Mouse (Mus musculus) G1E (cell line): Measurements from ENCODE around the gene Tob2.

Experiments used
- CTCF ChIP-seq: IDR thresholded peaks from 2 replicates; pipeline ENCODE4 v1.5.1; 2012; ENCODE audit warnings: low read depth, low read length, inconsistent platforms, mixed read lengths
- GATA1 ChIP-seq: IDR thresholded peaks from 2 replicates; pipeline ENCODE4 v1.6.1; 2012; ENCODE audit warnings: borderline replicate concordance, low read length, inconsistent platforms, mixed read lengths
- POLR2AphosphoS5 ChIP-seq: IDR thresholded peaks from 2 replicates; pipeline ENCODE4 v1.6.1; 2012; ENCODE audit warnings: low read depth, low read length, inconsistent platforms; ENCODE audit not compliant: insufficient replicate concordance
- TAL1 ChIP-seq: conservative IDR thresholded peaks from 2 replicates; pipeline ENCODE4 v1.6.1; 2012; ENCODE audit warnings: low read depth, low read length, inconsistent platforms, mixed read lengths

DNA sequence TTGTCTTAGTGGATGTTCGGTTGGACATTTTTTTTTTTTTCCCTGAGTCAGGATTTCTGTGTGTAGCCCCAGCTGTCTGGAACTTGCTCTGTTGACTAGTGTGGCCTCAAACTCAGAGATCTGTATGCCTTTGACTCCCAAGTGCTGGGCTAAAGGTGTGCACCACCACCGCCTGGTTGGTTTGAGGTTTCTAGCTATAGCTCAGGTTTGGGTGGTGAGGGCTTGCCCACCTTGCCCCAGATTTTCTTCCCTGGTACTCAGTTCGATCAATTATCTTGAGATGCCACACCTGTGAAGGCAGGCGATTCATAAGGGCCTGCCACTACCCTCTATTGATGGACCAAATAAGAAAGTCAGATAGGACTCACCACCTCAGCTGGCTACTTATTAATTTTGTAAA is 11.4 kb downstream of the Tob2 start:
- TF ChIP-seq GATA1 (no peak), CTCF (no peak), POLR2AphosphoS5 (no peak), TAL1 (no peak)
